Mouse (Mus musculus) cerebellum, adult 2 months (tissue): ENCODE results near the gene Msh5. TPM values are rescaled to one million over a fixed set of nuclear protein-coding genes. Genes with fewer than 3 reads are reported as not detected.
"Not testable (repeated sequence)": the region's sequence is repeated elsewhere in the genome, so short reads cannot be mapped to it uniquely, and the experiment has no call there.

Experiments used
- DNase-seq, 2 experiments: peaks; one replicate each; pipeline ENCODE4 v3.0.0; 2021
- H3K27ac ChIP-seq: fragments of 200-500 bp; 2 replicates; pipeline ENCODE4 v1.5.1; 2012; ENCODE audit warnings: low read length, control low read depth, inconsistent platforms; ENCODE audit not compliant: insufficient read depth
- H3K27me3 ChIP-seq: fragments of 200-500 bp; 2 replicates; pipeline ENCODE4 v1.6.1; 2012; ENCODE audit warnings: inconsistent platforms, mild to moderate bottlenecking, low read length, moderate library complexity; ENCODE audit not compliant: control insufficient read depth, insufficient read depth
- H3K4me1 ChIP-seq: fragments of 200-500 bp; 2 replicates; pipeline ENCODE4 v1.6.1; 2011; ENCODE audit warnings: low read length; ENCODE audit not compliant: control insufficient read depth, insufficient read depth
- H3K4me3 ChIP-seq: fragments of 200-500 bp; replicated peaks from 2 replicates; pipeline ENCODE3; 2011; ENCODE audit warnings: mild to moderate bottlenecking, low read depth, low read length, control low read depth; ENCODE audit not compliant: insufficient read depth
- CTCF ChIP-seq: fragments of 200-500 bp; IDR thresholded peaks from 2 replicates; pipeline ENCODE4 v1.5.1; 2011; ENCODE audit warnings: low read depth, mild to moderate bottlenecking, control low read depth, low read length, moderate library complexity, borderline replicate concordance; ENCODE audit not compliant: insufficient read depth
- POLR2A ChIP-seq: fragments of 200-500 bp; IDR thresholded peaks from 2 replicates; pipeline ENCODE4 v1.6.1; 2011; ENCODE audit warnings: low read length, control low read depth, borderline replicate concordance; ENCODE audit not compliant: insufficient read depth
- WGBS: fragments of 180-500 bp; shearing (Covaris S2); methylation state at CpG from one replicate; pipeline ENCODE4 v1.1.7; 2018; 5-methylcytosine and 5-hydroxymethylcytosine counted together
- polyA plus RNA-seq: library from polyadenylated mRNA; depleted of rRNA; stranded (reverse); fragments of >200 nt; gene quantifications from 2 replicates; pipeline ENCODE4 v1.2.3, GENCODE M21; 2012

Gene Msh5
- polyA plus RNA-seq, 1 experiment: 5.5 TPM

GRCm38 (mm10) chr17:35004075-35004717 lies 42.3 kb downstream of the Msh5 start:
- no peak overlapping the region for H3K4me3 ChIP-seq
- H3K4me1 ChIP-seq: peaks cover 9% of the 10 kb centered on the region
- no peak for DNase-seq
- H3K27ac ChIP-seq: no peak overlapping the region
- 95% methylated on average over 17 of the region's 17 CpGs for WGBS
- no peak for TF ChIP-seq POLR2A
- TF ChIP-seq CTCF: no peak
- no peaks in the 10 kb centered on the region for H3K27me3 ChIP-seq

- H3K4me1 ChIP-seq: peaks cover 6% of the 10 kb centered on the region
- H3K4me3 ChIP-seq: no peak overlapping the region
- no peaks in the 10 kb centered on the region for H3K27me3 ChIP-seq
- WGBS: 59% methylated on average over 9 of the region's 9 CpGs
- H3K27ac ChIP-seq: no peak overlapping the region
- TF ChIP-seq CTCF (no peak), POLR2A (no peak)
- DNase-seq: no peak
Measured at GRCm38 (mm10) chr17:35003022-35003838, 43.3 kb downstream of the Msh5 start.

GRCm38 (mm10) chr17:35002153-35002865 lies 44.2 kb downstream of the Msh5 start:
- 3% methylated on average over 12 of the region's 12 CpGs for WGBS
- H3K27ac ChIP-seq: peak overlapping the region; percentile 53
- TF ChIP-seq POLR2A (peak; percentile 13; the same call in 1 of the 2 replicates), CTCF (no peak)
- peak overlapping the region; percentile 61 for H3K4me3 ChIP-seq
- H3K27me3 ChIP-seq: no peaks in the 10 kb centered on the region
- H3K4me1 ChIP-seq: peaks cover 6% of the 10 kb centered on the region
- peak; percentile 39 to 42 for DNase-seq

DNA sequence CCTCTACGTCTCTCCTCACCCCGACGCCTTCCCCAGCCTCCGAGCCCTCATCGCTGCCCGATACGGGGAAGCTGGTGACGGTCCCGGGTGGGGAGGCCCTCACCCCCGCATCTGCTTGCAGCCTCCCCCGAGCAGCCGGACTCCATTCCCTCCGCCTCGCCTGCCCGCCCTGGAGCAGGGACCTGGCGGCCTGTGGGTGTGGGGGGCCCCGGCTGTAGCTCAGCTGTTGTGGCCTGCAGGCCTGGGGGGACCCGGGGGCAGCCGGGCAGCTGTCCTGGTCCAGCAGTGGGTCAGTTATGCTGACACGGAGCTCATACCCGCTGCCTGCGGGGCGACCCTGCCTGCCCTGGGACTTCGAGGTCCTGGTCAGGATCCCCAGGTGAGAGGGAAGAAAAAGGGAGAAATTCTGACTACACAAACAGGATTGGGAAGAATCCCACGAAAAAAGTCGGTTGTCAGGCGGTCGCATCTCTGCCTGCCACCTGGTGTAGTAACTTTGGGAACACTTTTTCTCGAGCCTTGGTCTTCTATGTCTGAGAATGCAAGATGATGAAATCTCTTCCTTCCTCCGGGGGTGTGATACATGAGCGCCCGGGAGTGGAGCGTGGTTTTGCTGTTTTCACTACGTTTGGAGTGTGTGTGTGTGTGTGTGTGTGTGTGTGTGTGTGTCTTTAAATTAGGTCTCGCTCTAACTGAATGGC lies 44.9 kb downstream of the Msh5 start:
- Histone ChIP-seq H3K27ac (peak overlapping the region; percentile 99), H3K4me3 (peak overlapping the region; percentile 61), H3K27me3 (no peaks in the 10 kb centered on the region), H3K4me1 (peaks cover 6% of the 10 kb centered on the region)
- TF ChIP-seq POLR2A (no peak), CTCF (no peak)
- peak; percentile 31 to 41 for DNase-seq
- under 1% methylated on average over 35 of the region's 35 CpGs for WGBS

DNA sequence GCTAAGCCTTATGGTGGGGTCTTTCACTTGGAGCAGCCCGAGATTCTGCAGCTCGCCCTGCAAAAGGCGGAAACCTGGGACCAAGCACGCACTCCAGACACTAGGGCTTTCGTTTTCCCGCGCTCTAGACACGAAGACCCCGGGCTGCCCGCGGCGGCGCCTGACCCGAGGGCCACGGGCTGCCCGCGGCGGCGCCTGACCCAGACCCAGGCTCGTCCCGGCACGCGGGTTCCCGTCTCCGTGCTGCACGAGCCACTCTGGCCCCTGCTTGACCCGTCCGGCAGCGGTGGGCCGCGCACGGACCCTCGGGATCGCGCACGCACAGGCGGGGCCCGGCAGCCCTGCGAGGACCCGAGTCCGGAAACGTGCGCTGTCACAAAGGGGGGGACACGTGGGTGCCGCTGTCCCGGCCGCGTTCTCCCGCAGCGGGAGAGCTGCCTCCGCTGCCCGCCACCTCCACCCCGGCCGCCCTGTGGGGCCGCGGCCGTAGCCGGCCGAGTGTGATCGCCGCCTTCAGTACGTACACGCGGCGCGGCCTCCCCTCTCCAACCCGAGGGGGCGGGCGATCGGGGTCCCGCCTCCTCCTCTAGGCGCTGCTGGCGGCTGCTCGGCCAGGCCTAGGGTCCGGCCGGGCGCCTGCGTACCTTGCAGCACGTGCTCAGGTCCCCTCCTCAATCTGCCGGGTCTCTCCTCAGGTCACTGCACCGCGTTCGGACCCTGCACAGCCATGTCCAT lies 45.7 kb downstream of the Msh5 start, which contains the start of gene Vars:
Gene Vars (plus strand): TSS at position 271 of the 735 bp plus-strand sequence.
- Histone ChIP-seq H3K4me1 (peaks cover 6% of the 10 kb centered on the region), H3K27ac (peak within 1 kb of the TSS; percentile 99), H3K4me3 (peak within 1 kb of the TSS; percentile 61), H3K27me3 (no peaks in the 10 kb centered on the region)
- TF ChIP-seq POLR2A (peak; percentile 52), CTCF (no peak)
- under 1% methylated on average over 83 of the region's 83 CpGs for WGBS
- DNase-seq: peak; percentile 84 to 88

GRCm38 (mm10) chr17:34999871-35000716 lies 46.5 kb downstream of the Msh5 start:
- H3K27me3 ChIP-seq, DNase-seq, H3K4me1 ChIP-seq: not testable (repeated sequence)
- Histone ChIP-seq H3K27ac (0 out of 2 replicates have a peak overlapping the region, but pooled peaks have one; percentile 99), H3K4me3 (peak overlapping the region; percentile 61)
- 9% methylated on average over 29 of the region's 32 CpGs for WGBS
